Mouse (Mus musculus): ENCODE data around the gene Kdm8. TPM values are rescaled to one million over a fixed set of nuclear protein-coding genes. Genes with fewer than 3 reads are reported as not detected.
A peak's percentile ranks its signal among the peaks of the same experiment; 100 is the strongest.
"Not testable (repeated sequence)": the region's sequence is repeated elsewhere in the genome, so short reads cannot be mapped to it uniquely, and the experiment has no call there.

Kdm8 gene
- total RNA-seq (2021): 1 to 10 TPM; 3.7 to 3.9 TPM

GRCm38 (mm10) chr7:125444464-125445401 is at the start of gene Kdm8:
Gene Kdm8 (plus strand): TSS chr7:125444676.
- peak; percentile 94 to 96 for DNase-seq
- intact Hi-C loops (cut with DNase I): no loop called here

GRCm38 (mm10) chr7:125398116-125398515 is 46.4 kb upstream of the Kdm8 start:
- intact Hi-C loops (cut with DNase I): loop anchor here (10.0 kb wide), 1 partner anchor 1873 kb away; no protein-coding TSS in a partner anchor
- peak; percentile 29 to 42 for DNase-seq

- peak; percentile 53 to 58 for DNase-seq
Observed at GRCm38 (mm10) chr7:125398687-125399086, 45.8 kb upstream of the Kdm8 start.

GRCm38 (mm10) chr7:125407136-125407535 is 37.3 kb upstream of the Kdm8 start:
- intact Hi-C loops (cut with DNase I): no loop called here
- no peak for DNase-seq

More at GRCm38 (mm10) chr7:125398687-125399086, 45.8 kb upstream of the Kdm8 start:
- intact Hi-C loops (cut with DNase I): loop anchor here (10.0 kb wide), 1 partner anchor 1874 kb away; no protein-coding TSS in a partner anchor

GRCm38 (mm10) chr7:125415087-125415486 is 29.4 kb upstream of the Kdm8 start:
- no peak for DNase-seq
- intact Hi-C loops (cut with DNase I): no loop called here

GRCm38 (mm10) chr7:125415776-125416175 is 28.7 kb upstream of the Kdm8 start:
- intact Hi-C loops (cut with DNase I): no loop called here
- DNase-seq: no peak

GRCm38 (mm10) chr7:125416762-125417161 is 27.7 kb upstream of the Kdm8 start:
- no peak for DNase-seq
- intact Hi-C loops (cut with DNase I): no loop called here

GRCm38 (mm10) chr7:125418413-125418812 is 26.1 kb upstream of the Kdm8 start:
- intact Hi-C loops (cut with DNase I): no loop called here
- no peak for DNase-seq

- intact Hi-C loops (cut with DNase I): loop anchor here (2.0 kb wide), 2 partner anchors 161 to 219 kb away; no protein-coding TSS in a partner anchor
- peak; percentile 23 to 60 for DNase-seq
Observed at GRCm38 (mm10) chr7:125420190-125420589, 24.3 kb upstream of the Kdm8 start.

- DNase-seq: no peak
- intact Hi-C loops (cut with DNase I): loop anchor here (2.0 kb wide), 2 partner anchors 159 to 217 kb away; no protein-coding TSS in a partner anchor
Observed at GRCm38 (mm10) chr7:125421911-125422310, 22.6 kb upstream of the Kdm8 start.

GRCm38 (mm10) chr7:125423056-125423455 is 21.4 kb upstream of the Kdm8 start:
- intact Hi-C loops (cut with DNase I): no loop called here
- DNase-seq: no peak

GRCm38 (mm10) chr7:125427492-125428090 is 16.9 kb upstream of the Kdm8 start:
- DNase-seq: peak; percentile 22 to 31
- intact Hi-C loops (cut with DNase I): no loop called here

GRCm38 (mm10) chr7:125428381-125428780 is 16.1 kb upstream of the Kdm8 start:
- intact Hi-C loops (cut with DNase I): no loop called here
- DNase-seq: no peak

- intact Hi-C loops (cut with DNase I); DNase-seq: not testable (repeated sequence)
Observed at GRCm38 (mm10) chr7:125428816-125429500, 15.5 kb upstream of the Kdm8 start.

- no peak for DNase-seq
- intact Hi-C loops (cut with DNase I): no loop called here
Observed at GRCm38 (mm10) chr7:125430170-125430842, 14.2 kb upstream of the Kdm8 start.

GRCm38 (mm10) chr7:125433874-125434273 is 10.6 kb upstream of the Kdm8 start:
- intact Hi-C loops (cut with DNase I): no loop called here
- DNase-seq: no peak

GRCm38 (mm10) chr7:125434666-125435290 is 9.7 kb upstream of the Kdm8 start:
- intact Hi-C loops (cut with DNase I): no loop called here
- DNase-seq: no peak

GRCm38 (mm10) chr7:125442323-125442722 is 2.2 kb upstream of the Kdm8 start:
- no peak for DNase-seq
- intact Hi-C loops (cut with DNase I): no loop called here

- intact Hi-C loops (cut with DNase I): no loop called here
- no peak for DNase-seq
Observed at GRCm38 (mm10) chr7:125444076-125444463, 406 bp upstream of the Kdm8 start.

GRCm38 (mm10) chr7:125450678-125451077 is 6.2 kb downstream of the Kdm8 start:
- intact Hi-C loops (cut with DNase I): no loop called here
- DNase-seq: no peak
